Mouse (Mus musculus) lung, embryonic 14.5 days (tissue): Measurements from ENCODE around the gene Alg2. TPM values are rescaled to one million over a fixed set of nuclear protein-coding genes. Genes with fewer than 3 reads are reported as not detected.

Experiments
- ATAC-seq: fragments of 200-750 bp; cut with Nextera tagmentation; 2 replicates; pipeline ENCODE4 v1.8.0; 2017; ENCODE audit warnings: mild to moderate bottlenecking, moderate TSS enrichment, moderate library complexity; ENCODE audit not compliant: insufficient read depth
- DNase-seq: peaks from one replicate; pipeline ENCODE4 v3.0.0-alpha.2; 2015
- H3K27ac ChIP-seq: fragments of 300-500 bp; sonication (generic); 2 replicates; pipeline ENCODE4 v1.5.1; 2014; ENCODE audit warnings: low read depth, mild to moderate bottlenecking, moderate library complexity
- H3K27me3 ChIP-seq: fragments of 300-500 bp; sonication (generic); 2 replicates; pipeline ENCODE4 v1.6.1; 2014; ENCODE audit warnings: low read length, control low read depth; ENCODE audit not compliant: insufficient read depth
- H3K36me3 ChIP-seq: fragments of 300-500 bp; sonication (generic); 2 replicates; pipeline ENCODE4 v1.6.1; 2014; ENCODE audit warnings: control low read depth; ENCODE audit not compliant: insufficient read depth
- H3K4me1 ChIP-seq: fragments of 300-500 bp; sonication (generic); 2 replicates; pipeline ENCODE4 v1.6.1; 2014; ENCODE audit warnings: antibody characterized with exemption, control low read depth; ENCODE audit not compliant: insufficient read depth
- H3K4me2 ChIP-seq: fragments of 300-500 bp; sonication (generic); 2 replicates; pipeline ENCODE4 v1.6.1; 2014; ENCODE audit warnings: mild to moderate bottlenecking
- H3K4me3 ChIP-seq: fragments of 300-500 bp; sonication (generic); 2 replicates; pipeline ENCODE4 v1.5.1; 2014; ENCODE audit warnings: low read depth, low read length
- H3K9ac ChIP-seq: fragments of 300-500 bp; sonication (generic); 2 replicates; pipeline ENCODE4 v1.6.1; 2014
- H3K9me3 ChIP-seq: fragments of 300-500 bp; sonication (generic); 2 replicates; pipeline ENCODE4 v1.6.1; 2016; ENCODE audit warnings: low read depth, low read length, control low read depth
- CTCF ChIP-seq: IDR thresholded peaks from 2 replicates; pipeline ENCODE4 v1.5.1; 2016; ENCODE audit warnings: antibody characterized with exemption, low read depth
- WGBS: fragments of 180-500 bp; shearing (Covaris S2); extraction: QIAGEN DNeasy Blood & Tissue Kit; methylation state at CpG from one replicate; pipeline ENCODE4 v1.1.7; 2014; 5-methylcytosine and 5-hydroxymethylcytosine counted together
- polyA plus RNA-seq: library from polyadenylated mRNA; unstranded; fragments of >200 nt; fragmentation: Nextera tagmentation; extraction: Ambion mirVana; gene quantifications from 2 replicates; pipeline ENCODE4 v1.2.1, GENCODE M21; 2014

Gene Alg2
- polyA plus RNA-seq, 1 experiment from 2014 or later, result 56.3 TPM

DNA sequence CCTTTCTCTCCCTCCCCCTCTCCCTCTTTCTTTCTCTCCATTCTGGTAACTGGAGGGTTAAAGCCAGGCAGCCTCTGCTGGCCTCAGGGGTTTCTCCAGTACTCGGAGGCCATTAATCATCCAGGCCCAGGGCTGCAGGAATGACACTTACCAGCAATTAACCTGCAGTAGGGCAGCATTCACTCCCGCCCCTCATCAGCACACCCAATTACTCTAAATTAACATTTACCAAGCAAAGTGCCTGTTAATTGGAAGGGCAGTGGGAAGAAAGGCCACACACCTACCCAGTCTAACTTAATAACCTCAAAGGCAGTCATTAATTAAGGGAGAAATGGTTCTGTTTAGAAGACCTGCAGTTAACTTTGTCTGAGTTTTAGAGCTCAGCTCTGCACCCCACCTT is 49.8 kb downstream of the Alg2 start:
- DNase-seq, result no peak
- H3K4me2 ChIP-seq, result no peak overlapping the region
- H3K4me1 ChIP-seq, result no peaks in the 10 kb centered on the region
- no peak overlapping the region for H3K9ac ChIP-seq
- TF ChIP-seq CTCF, result no peak
- no peaks in the 10 kb centered on the region for H3K9me3 ChIP-seq
- no peak for ATAC-seq
- no peaks in the 10 kb centered on the region for H3K36me3 ChIP-seq
- H3K4me3 ChIP-seq, result no peak overlapping the region
- no peak overlapping the region for H3K27ac ChIP-seq
- 18% methylated on average over 2 of the region's 2 CpGs for WGBS
- no peaks in the 10 kb centered on the region for H3K27me3 ChIP-seq

GRCm38 (mm10) chr4:47422946-47423345 is 51.2 kb downstream of the Alg2 start:
- no peak overlapping the region for H3K4me3 ChIP-seq
- no peaks in the 10 kb centered on the region for H3K36me3 ChIP-seq
- no peak for TF ChIP-seq CTCF
- no peaks in the 10 kb centered on the region for H3K4me1 ChIP-seq
- no peak overlapping the region for H3K9ac ChIP-seq
- ATAC-seq (no peak), DNase-seq (no peak)
- no peaks in the 10 kb centered on the region for H3K9me3 ChIP-seq
- no peak overlapping the region for H3K27ac ChIP-seq
- no peak overlapping the region for H3K4me2 ChIP-seq
- H3K27me3 ChIP-seq, result no peaks in the 10 kb centered on the region
- WGBS, result 63% methylated on average over 3 of the region's 3 CpGs

DNA sequence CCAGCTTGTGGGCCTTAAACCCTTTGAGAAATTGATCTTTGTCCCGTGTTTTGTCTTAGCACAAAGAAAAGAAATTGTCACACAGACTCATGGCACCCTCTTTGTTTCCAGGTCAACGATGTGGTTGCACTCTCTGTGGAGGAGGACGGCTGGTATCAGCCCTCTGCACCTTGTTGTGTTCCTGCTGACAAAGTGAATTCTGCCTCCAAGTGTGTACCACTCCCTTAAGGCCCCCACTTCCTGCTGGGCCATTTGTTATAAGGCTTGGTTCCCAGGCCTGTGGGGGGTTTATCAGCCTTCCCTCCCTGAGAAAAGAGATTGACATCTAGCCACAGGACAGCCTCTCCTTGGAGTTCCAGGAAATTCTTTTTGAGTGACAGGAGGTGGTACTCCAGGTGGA is 51.9 kb downstream of the Alg2 start:
- H3K36me3 ChIP-seq, result no peaks in the 10 kb centered on the region
- no peaks in the 10 kb centered on the region for H3K4me1 ChIP-seq
- ATAC-seq, result no peak
- no peaks in the 10 kb centered on the region for H3K9me3 ChIP-seq
- 33% methylated on average over 3 of the region's 3 CpGs for WGBS
- no peak for DNase-seq
- no peak for TF ChIP-seq CTCF
- no peak overlapping the region for H3K4me3 ChIP-seq
- H3K27ac ChIP-seq, result no peak overlapping the region
- H3K27me3 ChIP-seq, result no peaks in the 10 kb centered on the region
- H3K4me2 ChIP-seq, result no peak overlapping the region
- no peak overlapping the region for H3K9ac ChIP-seq

GRCm38 (mm10) chr4:47420191-47420590 is 53.9 kb downstream of the Alg2 start:
- TF ChIP-seq CTCF, result no peak
- H3K36me3 ChIP-seq, result no peaks in the 10 kb centered on the region
- no peaks in the 10 kb centered on the region for H3K9me3 ChIP-seq
- DNase-seq, result no peak
- no peak overlapping the region for H3K4me3 ChIP-seq
- H3K4me2 ChIP-seq, result no peak overlapping the region
- WGBS, result 52% methylated on average over 7 of the region's 7 CpGs
- no peaks in the 10 kb centered on the region for H3K4me1 ChIP-seq
- H3K27ac ChIP-seq, result no peak overlapping the region
- no peak for ATAC-seq
- H3K9ac ChIP-seq, result no peak overlapping the region
- H3K27me3 ChIP-seq, result no peaks in the 10 kb centered on the region

- Histone ChIP-seq H3K27ac (no peak overlapping the region), H3K4me1 (no peaks in the 10 kb centered on the region), H3K9ac (no peak overlapping the region), H3K4me3 (no peak overlapping the region), H3K36me3 (no peaks in the 10 kb centered on the region), H3K9me3 (no peaks in the 10 kb centered on the region), H3K4me2 (no peak overlapping the region), H3K27me3 (no peaks in the 10 kb centered on the region)
- ATAC-seq (peak; percentile 45; the same call in 1 of the 2 replicates), DNase-seq (peak; percentile 77)
- 25% methylated on average over 9 of the region's 9 CpGs for WGBS
- peak; percentile 72 for TF ChIP-seq CTCF
These were observed 54.7 kb downstream of the Alg2 start for GRCm38 (mm10) chr4:47419268-47419973.

- WGBS, result 56% methylated on average over 3 of the region's 3 CpGs
- no peaks in the 10 kb centered on the region for H3K27me3 ChIP-seq
- H3K4me3 ChIP-seq, result no peak overlapping the region
- H3K9me3 ChIP-seq, result no peaks in the 10 kb centered on the region
- DNase-seq (no peak), ATAC-seq (no peak)
- H3K4me1 ChIP-seq, result no peaks in the 10 kb centered on the region
- TF ChIP-seq CTCF, result no peak
- H3K36me3 ChIP-seq, result no peaks in the 10 kb centered on the region
- H3K9ac ChIP-seq, result no peak overlapping the region
- no peak overlapping the region for H3K27ac ChIP-seq
- H3K4me2 ChIP-seq, result no peak overlapping the region
These were observed 56.3 kb downstream of the Alg2 start for GRCm38 (mm10) chr4:47417871-47418270.

Other genes starting within 250 kb of the Alg2 start
- 36.6 and 38.4 TPM in 2 replicates for gene Tgfbr1, start 121.1 kb downstream of the Alg2 start, polyA plus RNA-seq
- gene Sec61b, start 325 bp upstream of the Alg2 start, polyA plus RNA-seq, result 404 and 428 TPM in 2 replicates